28 mouse cellular contexts compared by ENCODE assay signal in the genomic region with DNA sequence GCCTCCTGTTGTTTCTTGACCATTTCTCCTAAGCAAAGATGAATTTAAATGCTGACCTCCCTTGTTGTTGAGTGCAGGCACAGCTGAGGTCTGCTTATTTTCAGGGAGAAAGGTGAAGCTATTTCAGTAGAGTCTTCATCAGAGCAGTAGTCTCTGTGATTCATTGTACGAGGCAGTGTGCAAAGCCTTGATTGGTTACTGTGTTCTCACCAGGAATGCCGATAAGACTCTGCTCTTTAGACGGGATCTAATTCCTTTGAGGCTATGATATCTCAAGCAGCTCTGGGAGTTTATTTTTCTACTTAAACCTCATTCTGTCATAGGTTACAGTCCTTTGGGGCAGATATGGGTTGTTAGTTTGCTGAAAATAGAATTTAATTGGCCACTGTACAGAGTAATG.
DNase-seq lines count a peak whose midpoint lies in the region; ATAC-seq and TF ChIP-seq lines count a peak whose summit lies in the region.
"Had no signal": no experiment of that assay in that cellular context is flagged by ENCODE, and none has a peak within 500 bp of the region (broad histone marks: within the 10 kb centered on the region; RNA-seq: fewer than 3 reads in every experiment).

No protein-coding gene starts in this region.

- peaks cover 12% of the 10 kb centered on the region for H3K4me1 ChIP-seq in heart, embryonic 10.5 days
- peaks cover 17% of the 10 kb centered on the region for H3K4me1 ChIP-seq in heart, embryonic 15.5 days (replicated peaks)
- peaks cover 87% of the 10 kb centered on the region for H3K4me1 ChIP-seq in liver, embryonic 12.5 days
- no peaks in the 10 kb centered on the region; the same call in 1 of the 2 replicates for H3K4me1 ChIP-seq in liver, postnatal 0 days (ENCODE audit: insufficient read depth)
- H3K4me1 ChIP-seq: limb, embryonic 10.5 days; limb, embryonic 15.5 days; lung, embryonic 15.5 days had no signal

- TF ChIP-seq CTCF in liver, postnatal 0 days (IDR thresholded peaks at IDR 0.05; ENCODE audit: low read depth) = no peak

- no peak overlapping the region for H3K9ac ChIP-seq in heart, embryonic 15.5 days
- no peak overlapping the region for H3K9ac ChIP-seq in liver, embryonic 12.5 days
- H3K9ac ChIP-seq in liver, postnatal 0 days (replicated peaks) = no peak overlapping the region
- H3K9ac ChIP-seq: hindbrain, embryonic 14.5 days; limb, embryonic 15.5 days; lung, embryonic 15.5 days; midbrain, embryonic 12.5 days; neural tube, embryonic 12.5 days had no signal

- H3K36me3 ChIP-seq in heart, embryonic 10.5 days = no peaks in the 10 kb centered on the region
- H3K36me3 ChIP-seq in heart, embryonic 15.5 days = no peaks in the 10 kb centered on the region
- H3K36me3 ChIP-seq in liver, embryonic 12.5 days = peaks cover 3% of the 10 kb centered on the region; the same call in 1 of the 2 replicates
- no peaks in the 10 kb centered on the region for H3K36me3 ChIP-seq in liver, postnatal 0 days (replicated peaks; ENCODE audit: insufficient read depth, low read length)
- H3K36me3 ChIP-seq: limb, embryonic 10.5 days; limb, embryonic 15.5 days; lung, embryonic 15.5 days; midbrain, embryonic 12.5 days; neural tube, embryonic 12.5 days had no signal

- 0 out of 2 replicates have a peak overlapping the region, but pooled peaks have one; percentile 30 for H3K27ac ChIP-seq in heart, embryonic 10.5 days
- H3K27ac ChIP-seq in heart, embryonic 15.5 days = peak overlapping the region; percentile 37; the same call in 1 of the 2 replicates
- H3K27ac ChIP-seq in liver, embryonic 12.5 days = peak overlapping the region; percentile 27
- no peak overlapping the region for H3K27ac ChIP-seq in liver, postnatal 0 days (ENCODE audit: low read depth)
- H3K27ac ChIP-seq: gastrocnemius, adult 2 months; hindbrain, embryonic 14.5 days; layer of hippocampus, adult 2 months; limb, embryonic 10.5 days; limb, embryonic 15.5 days; lung, embryonic 15.5 days; midbrain, embryonic 12.5 days; neural tube, embryonic 12.5 days had no signal

- H3K27me3 ChIP-seq in heart, embryonic 10.5 days (ENCODE audit: insufficient read depth, poor library complexity, severe bottlenecking) = no peaks in the 10 kb centered on the region
- H3K27me3 ChIP-seq in heart, embryonic 15.5 days = no peaks in the 10 kb centered on the region
- H3K27me3 ChIP-seq in liver, embryonic 12.5 days (replicated peaks) = no peaks in the 10 kb centered on the region
- no peaks in the 10 kb centered on the region for H3K27me3 ChIP-seq in liver, postnatal 0 days (ENCODE audit: insufficient read depth, low read length)
- H3K27me3 ChIP-seq: limb, embryonic 15.5 days; lung, embryonic 15.5 days; midbrain, embryonic 12.5 days; neural tube, embryonic 12.5 days; Patski had no signal

- H3K4me3 ChIP-seq in heart, embryonic 10.5 days = no peak overlapping the region
- H3K4me3 ChIP-seq in heart, embryonic 15.5 days = no peak overlapping the region
- H3K4me3 ChIP-seq in liver, embryonic 12.5 days = no peak overlapping the region
- H3K4me3 ChIP-seq in liver, postnatal 0 days (ENCODE audit: low read depth, low read length) = no peak overlapping the region
- H3K4me3 ChIP-seq: gastrocnemius, adult 2 months; layer of hippocampus, adult 2 months; limb, embryonic 10.5 days; limb, embryonic 15.5 days; lung, embryonic 15.5 days; midbrain, embryonic 12.5 days; myocyte; neural tube, embryonic 12.5 days had no signal

- H3K9me3 ChIP-seq in heart, embryonic 10.5 days = no peaks in the 10 kb centered on the region
- H3K9me3 ChIP-seq in heart, embryonic 15.5 days (replicated peaks) = no peaks in the 10 kb centered on the region
- no peaks in the 10 kb centered on the region for H3K9me3 ChIP-seq in liver, embryonic 12.5 days (replicated peaks)
- H3K9me3 ChIP-seq in liver, postnatal 0 days (ENCODE audit: low read length) = no peaks in the 10 kb centered on the region
- H3K9me3 ChIP-seq: limb, embryonic 10.5 days; limb, embryonic 15.5 days; lung, embryonic 15.5 days; midbrain, embryonic 12.5 days; neural tube, embryonic 12.5 days had no signal

- ATAC-seq in heart, embryonic 15.5 days (replicated peaks; ENCODE audit: insufficient number of reproducible peaks, insufficient read depth, low FRiP score, low read depth) = no peak
- no peak for ATAC-seq in liver, embryonic 12.5 days
- ATAC-seq in liver, postnatal 0 days = no peak; the same call in 1 of the 2 replicates
- no peak for ATAC-seq in megakaryocyte-erythroid progenitor cell, adult 5-6 weeks (replicated peaks; ENCODE audit: low FRiP score, low TSS enrichment, poor library complexity, severe bottlenecking)
- ATAC-seq: forebrain, embryonic 16.5 days; Patski had no signal

- WGBS in heart, embryonic 10.5 days = 22% methylated on average over 3 of the region's 3 CpGs
- WGBS in heart, embryonic 15.5 days = 20% methylated on average over 3 of the region's 3 CpGs
- WGBS in liver, embryonic 12.5 days (ENCODE audit: insufficient replicate concordance) = 55% methylated on average over 3 of the region's 3 CpGs
- 77% methylated on average over 3 of the region's 3 CpGs for WGBS in liver, postnatal 0 days (ENCODE audit: insufficient replicate concordance)

- intact Hi-C loops in heart, postnatal 25 days (cut with DNase I) = no loop called here

- H3K4me2 ChIP-seq in heart, embryonic 15.5 days = no peak overlapping the region
- peak overlapping the region; percentile 44 for H3K4me2 ChIP-seq in liver, embryonic 12.5 days
- no peak overlapping the region for H3K4me2 ChIP-seq in liver, postnatal 0 days (ENCODE audit: low read depth, low read length)
- H3K4me2 ChIP-seq: hindbrain, embryonic 14.5 days; limb, embryonic 15.5 days; lung, embryonic 15.5 days; midbrain, embryonic 12.5 days; neural tube, embryonic 12.5 days had no signal

- TF ChIP-seq EP300 in liver, postnatal 0 days (IDR thresholded peaks at IDR 0.05; ENCODE audit: low read depth) = no peak

- no peak for DNase-seq in heart, embryonic 10.5 days (ENCODE audit: low spot score)
- DNase-seq in heart, postnatal 25 days (ENCODE audit: low spot score) = no peak
- no peak for DNase-seq in heart, adult 11 months
- no peak for DNase-seq in liver, postnatal 0 days
- no peak for DNase-seq in gastrocnemius, postnatal 10 days
- DNase-seq: adrenal gland, postnatal 10 days; cerebellum, adult 8-10 months; cerebellum, postnatal 25 days; gastrocnemius, adult 2 months; kidney, adult 2 months; kidney, postnatal 36 days; right cerebral cortex, adult 18-20 months; spleen, adult 18-20 months; thymus, adult 18-20 months; thymus, postnatal 25 days had no signal
